Mouse (Mus musculus): ENCODE results near the gene Nnmt. TPM values are rescaled to one million over a fixed set of nuclear protein-coding genes. Genes with fewer than 3 reads are reported as not detected.

Nnmt gene
- polyA plus RNA-seq, 1 experiment from 2014 or later: 2.8 TPM

- no peaks in the 10 kb centered on the region for H3K36me3 ChIP-seq (ENCODE audit: control insufficient read depth, insufficient read depth, low read length)
- H3K4me2 ChIP-seq (ENCODE audit: low read depth, low read length): no peak overlapping the region
- H3K9me3 ChIP-seq (replicated peaks; ENCODE audit: control insufficient read depth, low read length): peaks cover 10% of the 10 kb centered on the region
- 50% methylated on average over 10 of the region's 10 CpGs for WGBS
- peaks cover 14% of the 10 kb centered on the region for H3K4me1 ChIP-seq (ENCODE audit: control insufficient read depth, insufficient read depth, low read length)
- no peak for ATAC-seq (ENCODE audit: insufficient read depth, low FRiP score)
- H3K27ac ChIP-seq (ENCODE audit: low read length): no peak overlapping the region
- H3K4me3 ChIP-seq (replicated peaks; ENCODE audit: low read length): no peak overlapping the region
- no peaks in the 10 kb centered on the region; the same call in 1 of the 2 replicates for H3K27me3 ChIP-seq (ENCODE audit: control insufficient read depth, insufficient read depth, low read length)
- H3K9ac ChIP-seq (ENCODE audit: low read length): no peak overlapping the region
Measured at GRCm38 (mm10) chr9:48647648-48648284, 42.8 kb upstream of the Nnmt start.

- ATAC-seq (ENCODE audit: insufficient read depth, low FRiP score): no peak
- Histone ChIP-seq H3K4me3 (replicated peaks; ENCODE audit: low read length) (no peak overlapping the region), H3K9ac (ENCODE audit: low read length) (no peak overlapping the region), H3K9me3 (replicated peaks; ENCODE audit: control insufficient read depth, low read length) (peaks cover 10% of the 10 kb centered on the region), H3K4me2 (ENCODE audit: low read depth, low read length) (no peak overlapping the region), H3K36me3 (ENCODE audit: control insufficient read depth, insufficient read depth, low read length) (no peaks in the 10 kb centered on the region), H3K4me1 (ENCODE audit: control insufficient read depth, insufficient read depth, low read length) (peaks cover 14% of the 10 kb centered on the region), H3K27ac (ENCODE audit: low read length) (no peak overlapping the region), H3K27me3 (ENCODE audit: control insufficient read depth, insufficient read depth, low read length) (no peaks in the 10 kb centered on the region; the same call in 1 of the 2 replicates)
- WGBS: 66% methylated on average over 16 of the region's 16 CpGs
Measured at GRCm38 (mm10) chr9:48646781-48647647, 42.1 kb upstream of the Nnmt start.

GRCm38 (mm10) chr9:48646251-48646650 is 41.3 kb upstream of the Nnmt start:
- 23% methylated on average over 4 of the region's 4 CpGs for WGBS
- Histone ChIP-seq H3K27ac (ENCODE audit: low read length) (no peak overlapping the region), H3K4me1 (ENCODE audit: control insufficient read depth, insufficient read depth, low read length) (peaks cover 14% of the 10 kb centered on the region), H3K9ac (ENCODE audit: low read length) (no peak overlapping the region), H3K4me3 (replicated peaks; ENCODE audit: low read length) (no peak overlapping the region), H3K4me2 (ENCODE audit: low read depth, low read length) (no peak overlapping the region), H3K9me3 (replicated peaks; ENCODE audit: control insufficient read depth, low read length) (peaks cover 10% of the 10 kb centered on the region), H3K36me3 (ENCODE audit: control insufficient read depth, insufficient read depth, low read length) (no peaks in the 10 kb centered on the region), H3K27me3 (ENCODE audit: control insufficient read depth, insufficient read depth, low read length) (no peaks in the 10 kb centered on the region; the same call in 1 of the 2 replicates)
- no peak for ATAC-seq (ENCODE audit: insufficient read depth, low FRiP score)

- H3K9me3 ChIP-seq (replicated peaks; ENCODE audit: control insufficient read depth, low read length): peaks cover 10% of the 10 kb centered on the region
- H3K9ac ChIP-seq (ENCODE audit: low read length): no peak overlapping the region
- H3K4me1 ChIP-seq (ENCODE audit: control insufficient read depth, insufficient read depth, low read length): peaks cover 14% of the 10 kb centered on the region
- no peak overlapping the region for H3K4me3 ChIP-seq (replicated peaks; ENCODE audit: low read length)
- H3K36me3 ChIP-seq (ENCODE audit: control insufficient read depth, insufficient read depth, low read length): no peaks in the 10 kb centered on the region
- ATAC-seq (ENCODE audit: insufficient read depth, low FRiP score): no peak
- no peak overlapping the region for H3K27ac ChIP-seq (ENCODE audit: low read length)
- WGBS: 53% methylated on average over 4 of the region's 4 CpGs
- H3K27me3 ChIP-seq (ENCODE audit: control insufficient read depth, insufficient read depth, low read length): no peaks in the 10 kb centered on the region
- H3K4me2 ChIP-seq (ENCODE audit: low read depth, low read length): no peak overlapping the region
Measured at GRCm38 (mm10) chr9:48645648-48646126, 40.7 kb upstream of the Nnmt start.

GRCm38 (mm10) chr9:48644926-48645647 is 40.1 kb upstream of the Nnmt start:
- Histone ChIP-seq H3K4me1 (ENCODE audit: control insufficient read depth, insufficient read depth, low read length) (peaks cover 14% of the 10 kb centered on the region), H3K9ac (ENCODE audit: low read length) (no peak overlapping the region), H3K27me3 (ENCODE audit: control insufficient read depth, insufficient read depth, low read length) (no peaks in the 10 kb centered on the region), H3K9me3 (replicated peaks; ENCODE audit: control insufficient read depth, low read length) (peaks cover 10% of the 10 kb centered on the region), H3K27ac (ENCODE audit: low read length) (no peak overlapping the region), H3K4me3 (replicated peaks; ENCODE audit: low read length) (no peak overlapping the region), H3K4me2 (ENCODE audit: low read depth, low read length) (no peak overlapping the region), H3K36me3 (ENCODE audit: control insufficient read depth, insufficient read depth, low read length) (no peaks in the 10 kb centered on the region)
- ATAC-seq (ENCODE audit: insufficient read depth, low FRiP score): no peak
- 47% methylated on average over 13 of the region's 13 CpGs for WGBS

- Histone ChIP-seq H3K9me3 (replicated peaks; ENCODE audit: control insufficient read depth, low read length) (peaks cover 10% of the 10 kb centered on the region), H3K9ac (ENCODE audit: low read length) (no peak overlapping the region), H3K4me1 (ENCODE audit: control insufficient read depth, insufficient read depth, low read length) (peaks cover 12% of the 10 kb centered on the region), H3K36me3 (ENCODE audit: control insufficient read depth, insufficient read depth, low read length) (no peaks in the 10 kb centered on the region), H3K27me3 (ENCODE audit: control insufficient read depth, insufficient read depth, low read length) (no peaks in the 10 kb centered on the region), H3K4me2 (ENCODE audit: low read depth, low read length) (no peak overlapping the region), H3K27ac (ENCODE audit: low read length) (no peak overlapping the region), H3K4me3 (replicated peaks; ENCODE audit: low read length) (no peak overlapping the region)
- ATAC-seq (ENCODE audit: insufficient read depth, low FRiP score): no peak
- WGBS: 77% methylated on average over 3 of the region's 3 CpGs
Measured at GRCm38 (mm10) chr9:48644376-48644775, 39.4 kb upstream of the Nnmt start.

GRCm38 (mm10) chr9:48641636-48642035 is 36.7 kb upstream of the Nnmt start:
- H3K27me3 ChIP-seq (ENCODE audit: control insufficient read depth, insufficient read depth, low read length): no peaks in the 10 kb centered on the region
- no peak overlapping the region for H3K9ac ChIP-seq (ENCODE audit: low read length)
- H3K36me3 ChIP-seq (ENCODE audit: control insufficient read depth, insufficient read depth, low read length): no peaks in the 10 kb centered on the region
- H3K9me3 ChIP-seq (replicated peaks; ENCODE audit: control insufficient read depth, low read length): peaks cover 10% of the 10 kb centered on the region
- ATAC-seq (ENCODE audit: insufficient read depth, low FRiP score): no peak
- H3K4me2 ChIP-seq (ENCODE audit: low read depth, low read length): no peak overlapping the region
- no peak overlapping the region for H3K4me3 ChIP-seq (replicated peaks; ENCODE audit: low read length)
- H3K4me1 ChIP-seq (ENCODE audit: control insufficient read depth, insufficient read depth, low read length): no peaks in the 10 kb centered on the region
- WGBS: 88% methylated on average over 8 of the region's 8 CpGs
- no peak overlapping the region for H3K27ac ChIP-seq (ENCODE audit: low read length)

- H3K27ac ChIP-seq (ENCODE audit: low read length): no peak overlapping the region
- WGBS: 61% methylated on average over 8 of the region's 8 CpGs
- H3K27me3 ChIP-seq (ENCODE audit: control insufficient read depth, insufficient read depth, low read length): no peaks in the 10 kb centered on the region
- no peaks in the 10 kb centered on the region for H3K36me3 ChIP-seq (ENCODE audit: control insufficient read depth, insufficient read depth, low read length)
- H3K4me1 ChIP-seq (ENCODE audit: control insufficient read depth, insufficient read depth, low read length): no peaks in the 10 kb centered on the region
- no peak for ATAC-seq (ENCODE audit: insufficient read depth, low FRiP score)
- H3K4me3 ChIP-seq (replicated peaks; ENCODE audit: low read length): no peak overlapping the region
- H3K4me2 ChIP-seq (ENCODE audit: low read depth, low read length): no peak overlapping the region
- H3K9me3 ChIP-seq (replicated peaks; ENCODE audit: control insufficient read depth, low read length): peaks cover 10% of the 10 kb centered on the region
- H3K9ac ChIP-seq (ENCODE audit: low read length): no peak overlapping the region
Measured at GRCm38 (mm10) chr9:48640881-48641280, 35.9 kb upstream of the Nnmt start.

All from stomach, embryonic 16.5 days (tissue).